Mouse (Mus musculus): ENCODE measurements around the gene Tusc2.

- TF ChIP-seq POLR2A (IDR thresholded peaks at IDR 0.05; ENCODE audit: borderline replicate concordance, low read depth, low read length) (no peak), CTCF (IDR thresholded peaks at IDR 0.05; ENCODE audit: low read depth, low read length) (no peak)
Observed at GRCm38 (mm10) chr9:107590058-107590772, 27.2 kb downstream of the Tusc2 start.
